Mouse (Mus musculus) stomach, postnatal 0 days (tissue): ENCODE data around the gene Haus6. TPM values are rescaled to one million over a fixed set of nuclear protein-coding genes. Genes with fewer than 3 reads are reported as not detected.
A peak's percentile ranks its signal among the peaks of the same experiment; 100 is the strongest.
"Not testable (repeated sequence)": the region's sequence is repeated elsewhere in the genome, so short reads cannot be mapped to it uniquely, and the experiment has no call there.

ENCODE experiments used
- ATAC-seq: fragments of 200-750 bp; cut with Nextera tagmentation; 2 replicates; pipeline ENCODE4 v1.8.0; 2017; ENCODE audit not compliant: low FRiP score, low TSS enrichment
- DNase-seq: peaks from one replicate; pipeline ENCODE4 v3.0.0-alpha.2; 2016; ENCODE audit warnings: low spot score
- H3K27ac ChIP-seq: fragments of 300-500 bp; sonication (generic); replicated peaks from 2 replicates; pipeline ENCODE4 v1.5.1; 2014; ENCODE audit warnings: mild to moderate bottlenecking, control low read depth
- H3K27me3 ChIP-seq: fragments of 300-500 bp; sonication (generic); 2 replicates; pipeline ENCODE4 v1.6.1; 2014; ENCODE audit warnings: low read length; ENCODE audit not compliant: control insufficient read depth, insufficient read depth
- H3K36me3 ChIP-seq: fragments of 300-500 bp; sonication (generic); 2 replicates; pipeline ENCODE4 v1.6.1; 2014; ENCODE audit warnings: low read length, mixed read lengths; ENCODE audit not compliant: control insufficient read depth, insufficient read depth
- H3K4me1 ChIP-seq: fragments of 300-500 bp; sonication (generic); replicated peaks from 2 replicates; pipeline ENCODE4 v1.6.1; 2014; ENCODE audit warnings: antibody characterized with exemption; ENCODE audit not compliant: control insufficient read depth, insufficient read depth
- H3K4me2 ChIP-seq: fragments of 300-500 bp; sonication (generic); replicated peaks from 2 replicates; pipeline ENCODE4 v1.6.1; 2014; ENCODE audit warnings: low read depth, mild to moderate bottlenecking, control low read depth, moderate library complexity
- H3K4me3 ChIP-seq: fragments of 300-500 bp; sonication (generic); 2 replicates; pipeline ENCODE4 v1.5.1; 2014; ENCODE audit warnings: low read depth, low read length, control low read depth
- H3K9ac ChIP-seq: fragments of 300-500 bp; sonication (generic); 2 replicates; pipeline ENCODE4 v1.6.1; 2014; ENCODE audit warnings: mild to moderate bottlenecking, low read length, control low read depth, mixed read lengths
- H3K9me3 ChIP-seq: fragments of 300-500 bp; sonication (generic); 2 replicates; pipeline ENCODE4 v1.6.1; 2016; ENCODE audit warnings: low read length; ENCODE audit not compliant: control insufficient read depth
- CTCF ChIP-seq: IDR thresholded peaks from 2 replicates; pipeline ENCODE4 v1.5.1; 2016; ENCODE audit warnings: antibody characterized with exemption, low read depth, mild to moderate bottlenecking, moderate library complexity
- EP300 ChIP-seq: optimal IDR thresholded peaks from 2 replicates; pipeline ENCODE3; 2016; ENCODE audit warnings: antibody characterized with exemption
- WGBS: fragments of 180-500 bp; shearing (Covaris S2); extraction: QIAGEN DNeasy Blood & Tissue Kit; methylation state at CpG from one replicate; pipeline ENCODE4 v1.1.7; 2014; 5-methylcytosine and 5-hydroxymethylcytosine counted together
- polyA plus RNA-seq: library from polyadenylated mRNA; unstranded; fragments of >200 nt; fragmentation: Nextera tagmentation; extraction: Ambion mirVana; gene quantifications from 2 replicates; pipeline ENCODE4 v1.2.1, GENCODE M21; 2015

The Haus6 gene
- polyA plus RNA-seq, 1 experiment from 2014 or later: 4.4 TPM

DNA sequence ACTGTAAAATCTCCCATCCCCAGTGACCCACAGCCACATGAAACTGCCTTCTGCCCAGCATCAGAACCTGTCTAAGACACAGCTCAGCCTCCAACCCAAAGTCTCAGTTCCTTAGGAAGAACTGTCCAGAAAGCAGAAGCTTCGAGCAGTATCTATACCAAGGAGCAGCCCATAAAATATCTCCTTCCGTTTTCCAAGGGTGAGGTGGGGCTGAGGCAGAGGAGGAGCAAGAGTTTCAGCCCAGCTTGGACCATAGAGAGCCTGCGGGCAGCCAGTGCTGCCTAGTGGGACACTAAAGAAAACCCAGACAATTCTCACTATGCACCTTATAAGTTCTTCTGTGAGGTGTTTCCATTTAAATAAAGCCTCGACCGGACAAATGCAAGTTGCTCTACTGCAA lies 20.7 kb upstream of the Haus6 start:
- not testable (repeated sequence) for H3K4me2 ChIP-seq, H3K27me3 ChIP-seq, H3K4me1 ChIP-seq, DNase-seq, H3K27ac ChIP-seq, H3K4me3 ChIP-seq, H3K9ac ChIP-seq, H3K9me3 ChIP-seq, H3K36me3 ChIP-seq
- 71% methylated on average over 4 of the region's 5 CpGs for WGBS
- peak; percentile 48; the same call in 1 of the 2 replicates for ATAC-seq

DNA sequence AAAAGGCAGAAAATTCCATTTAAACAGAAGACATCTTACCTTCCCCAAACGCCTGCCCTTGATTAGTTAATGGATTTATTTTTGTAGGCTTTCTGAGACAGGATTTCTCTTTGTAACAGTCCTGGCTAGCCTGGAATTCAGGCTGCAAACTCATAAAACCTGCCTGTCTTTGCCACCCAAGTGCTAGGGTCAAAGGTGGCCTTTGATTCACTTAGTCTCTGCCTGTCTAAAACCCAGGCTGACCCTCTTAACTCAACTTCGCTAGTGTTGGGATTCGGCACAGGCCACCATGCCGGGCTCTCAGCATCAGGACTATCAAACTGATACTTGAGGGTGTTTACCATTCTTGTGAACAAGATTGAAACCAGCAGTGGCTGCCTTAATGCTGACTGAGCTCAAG lies 20.0 kb upstream of the Haus6 start:
- Histone ChIP-seq H3K4me3 (no peak overlapping the region), H3K4me2 (no peak overlapping the region), H3K4me1 (no peaks in the 10 kb centered on the region), H3K27ac (no peak overlapping the region), H3K27me3 (no peaks in the 10 kb centered on the region), H3K9me3 (no peaks in the 10 kb centered on the region), H3K9ac (no peak overlapping the region), H3K36me3 (no peaks in the 10 kb centered on the region)
- 42% methylated on average over 4 of the region's 4 CpGs for WGBS
- DNase-seq (no peak), ATAC-seq (no peak)
- TF ChIP-seq CTCF (no peak), EP300 (no peak)

DNA sequence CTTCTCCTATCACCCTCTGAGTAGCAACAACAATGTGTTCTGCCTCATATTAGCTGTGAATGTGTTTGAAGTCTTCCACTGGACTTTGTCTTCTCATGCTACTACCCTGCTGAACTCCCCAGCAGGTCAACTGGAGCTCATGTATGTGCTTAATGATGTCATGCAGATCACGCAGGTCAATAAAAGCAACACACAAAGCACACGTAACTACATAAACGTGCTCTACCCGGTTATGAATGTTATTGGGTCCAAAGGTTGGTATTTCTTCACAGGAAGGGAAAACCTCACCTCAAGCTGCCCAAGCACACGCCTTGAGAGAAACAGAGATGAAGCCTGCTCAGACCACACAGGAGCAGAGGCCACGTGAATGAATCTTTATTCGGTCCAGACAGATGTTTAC lies 14.6 kb upstream of the Haus6 start:
- H3K9ac ChIP-seq, H3K27me3 ChIP-seq, H3K4me3 ChIP-seq, H3K9me3 ChIP-seq, H3K4me1 ChIP-seq, H3K27ac ChIP-seq, H3K36me3 ChIP-seq, H3K4me2 ChIP-seq: not testable (repeated sequence)
- WGBS: 70% methylated on average over 7 of the region's 7 CpGs
- peak; percentile 94 for ATAC-seq
- DNase-seq: peak; percentile 25

DNA sequence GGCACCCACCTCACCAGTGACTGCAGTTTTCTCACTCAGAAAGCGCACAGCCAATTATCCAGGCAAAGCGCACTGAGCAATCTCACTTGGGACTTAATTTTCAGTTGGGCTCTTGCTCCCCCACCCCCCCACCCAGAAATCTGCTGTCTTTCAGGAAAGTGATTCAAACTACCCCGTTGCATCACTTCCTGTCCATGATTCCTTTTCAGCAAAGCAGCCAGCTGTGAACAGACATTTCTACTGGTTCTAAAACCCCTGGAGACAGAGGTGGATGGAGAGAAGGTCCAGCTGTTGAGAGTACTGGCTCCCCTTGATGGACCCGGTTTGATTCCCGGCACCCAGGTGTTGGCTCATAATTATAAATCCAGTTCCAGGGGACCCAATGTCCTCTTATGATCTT lies 13.6 kb upstream of the Haus6 start:
- no peak overlapping the region for H3K9ac ChIP-seq
- H3K27me3 ChIP-seq: no peaks in the 10 kb centered on the region
- H3K4me1 ChIP-seq: no peaks in the 10 kb centered on the region
- H3K27ac ChIP-seq: no peak overlapping the region
- TF ChIP-seq CTCF (no peak), EP300 (no peak)
- no peak overlapping the region for H3K4me2 ChIP-seq
- no peaks in the 10 kb centered on the region for H3K9me3 ChIP-seq
- WGBS: 82% methylated on average over 5 of the region's 5 CpGs
- H3K4me3 ChIP-seq: no peak overlapping the region
- DNase-seq (no peak), ATAC-seq (no peak)
- H3K36me3 ChIP-seq: no peaks in the 10 kb centered on the region

DNA sequence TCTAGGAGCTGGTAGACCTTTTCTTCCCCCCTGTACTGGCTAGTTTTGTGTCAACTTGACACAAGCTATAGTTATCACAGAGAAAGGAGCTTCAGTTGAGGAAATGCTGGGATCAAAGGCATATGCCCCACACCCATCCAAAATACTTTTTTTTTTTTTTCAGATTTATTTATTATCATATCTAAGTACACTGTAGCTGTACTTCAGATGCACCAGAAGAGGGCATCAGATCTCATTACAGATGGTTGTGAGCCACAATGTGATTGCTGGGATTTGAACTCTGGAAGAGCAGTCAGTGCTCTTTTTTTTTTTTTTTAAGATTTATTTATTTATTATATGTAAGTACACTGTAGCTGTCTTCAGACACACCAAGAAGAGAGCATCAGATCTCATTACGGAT lies 10.7 kb upstream of the Haus6 start:
- H3K9ac ChIP-seq, DNase-seq, ATAC-seq, H3K4me3 ChIP-seq, H3K4me2 ChIP-seq, H3K4me1 ChIP-seq, H3K9me3 ChIP-seq, H3K27ac ChIP-seq, H3K27me3 ChIP-seq, H3K36me3 ChIP-seq: not testable (repeated sequence)
- peak; percentile 36; the same call in 1 of the 2 replicates for TF ChIP-seq CTCF
- 87% methylated on average over 1 of the region's 1 CpGs for WGBS

DNA sequence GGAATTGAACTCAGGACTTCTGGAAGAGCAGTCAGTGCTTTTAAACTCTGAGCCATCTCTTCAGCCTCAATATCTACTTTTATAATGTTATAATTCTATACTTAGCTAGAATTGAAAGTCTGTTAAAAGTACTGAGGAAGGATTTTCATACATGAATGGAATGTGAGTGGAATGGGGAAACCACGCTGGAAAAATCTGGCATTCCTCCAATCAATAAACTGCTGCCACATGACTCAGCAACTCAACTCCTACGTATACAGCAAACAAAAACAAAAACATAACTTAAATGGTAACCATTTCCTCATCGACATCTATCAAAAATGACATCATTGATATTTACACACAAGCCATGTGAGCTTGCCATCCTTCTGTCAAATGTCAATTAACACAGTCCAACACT lies 10.3 kb upstream of the Haus6 start:
- ATAC-seq (no peak), DNase-seq (no peak)
- Histone ChIP-seq H3K9ac (no peak overlapping the region), H3K4me2 (no peak overlapping the region), H3K9me3 (no peaks in the 10 kb centered on the region), H3K4me1 (no peaks in the 10 kb centered on the region), H3K36me3 (no peaks in the 10 kb centered on the region), H3K27ac (no peak overlapping the region), H3K4me3 (no peak overlapping the region), H3K27me3 (no peaks in the 10 kb centered on the region)
- TF ChIP-seq EP300: no peak
- TF ChIP-seq CTCF: no peak
- WGBS: 49% methylated on average over 3 of the region's 3 CpGs

DNA sequence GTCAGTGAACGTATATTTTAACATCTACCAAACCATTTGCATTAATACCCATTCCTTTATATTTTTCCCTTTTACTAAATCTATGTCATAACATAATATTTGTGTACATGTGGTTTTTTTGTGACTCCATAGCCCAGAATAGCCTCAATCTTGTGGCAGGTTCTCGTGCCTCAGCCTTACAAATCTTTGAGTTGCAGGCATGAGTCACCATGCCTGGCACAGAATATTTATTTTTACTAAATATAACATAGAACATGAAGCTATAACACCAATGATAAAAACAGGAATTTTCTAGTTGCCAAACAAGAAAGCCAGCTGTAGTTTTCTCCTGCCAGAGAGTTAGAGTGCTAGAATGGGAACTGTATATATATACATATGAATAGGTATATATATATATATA lies 8.7 kb upstream of the Haus6 start:
- H3K4me1 ChIP-seq: no peaks in the 10 kb centered on the region
- no peaks in the 10 kb centered on the region for H3K27me3 ChIP-seq
- ATAC-seq (no peak), DNase-seq (no peak)
- no peak overlapping the region for H3K27ac ChIP-seq
- 48% methylated on average over 2 of the region's 2 CpGs for WGBS
- H3K9ac ChIP-seq: no peak overlapping the region
- H3K4me2 ChIP-seq: no peak overlapping the region
- H3K4me3 ChIP-seq: no peak overlapping the region
- no peaks in the 10 kb centered on the region for H3K36me3 ChIP-seq
- no peaks in the 10 kb centered on the region for H3K9me3 ChIP-seq
- TF ChIP-seq EP300: no peak
- TF ChIP-seq CTCF: no peak
